Mouse (Mus musculus): ENCODE data around the gene Zfp524.
"Not testable (repeated sequence)": the region's sequence is repeated elsewhere in the genome, so short reads cannot be mapped to it uniquely, and the experiment has no call there.

The Zfp524 gene

GRCm38 (mm10) chr7:5014251-5015117, at the start of gene Zfp524, which contains the start of gene Fiz1:
Gene Zfp524, plus strand, starts transcription at chr7:5014415.
Gene Fiz1, minus strand, starts transcription at chr7:5014697.
- peak; percentile 98 for DNase-seq

- DNase-seq, result no peak
Observed at GRCm38 (mm10) chr7:4964988-4965387, 49.2 kb upstream of the Zfp524 start.

GRCm38 (mm10) chr7:4971068-4971467, 43.1 kb upstream of the Zfp524 start, which contains the start of gene Sbk3:
Gene Sbk3, minus strand, starts transcription at chr7:4971168.
- no peak for DNase-seq

GRCm38 (mm10) chr7:4971710-4972109, 42.5 kb upstream of the Zfp524 start:
- DNase-seq, result peak; percentile 87

GRCm38 (mm10) chr7:4972321-4973047, 41.7 kb upstream of the Zfp524 start:
- DNase-seq, result peak; percentile 82

- no peak for DNase-seq
Observed at GRCm38 (mm10) chr7:4975455-4975854, 38.8 kb upstream of the Zfp524 start.

- DNase-seq, result no peak
Observed at GRCm38 (mm10) chr7:4976832-4977231, 37.4 kb upstream of the Zfp524 start.

- no peak for DNase-seq
Observed at GRCm38 (mm10) chr7:4988250-4988649, 26.0 kb upstream of the Zfp524 start.

- DNase-seq, result no peak
Observed at GRCm38 (mm10) chr7:4993347-4993998, 20.7 kb upstream of the Zfp524 start.

- no peak for DNase-seq
Observed at GRCm38 (mm10) chr7:4993999-4994788, 20.0 kb upstream of the Zfp524 start.

GRCm38 (mm10) chr7:4995268-4996002, 18.8 kb upstream of the Zfp524 start:
- DNase-seq, result no peak

GRCm38 (mm10) chr7:4996003-4996895, 18.0 kb upstream of the Zfp524 start, which contains the start of gene Zfp579:
Gene Zfp579, minus strand, starts transcription at chr7:4996158.
- peak; percentile 97 for DNase-seq

GRCm38 (mm10) chr7:4996934-4997333, 17.3 kb upstream of the Zfp524 start:
- no peak for DNase-seq

GRCm38 (mm10) chr7:4999876-5000275, 14.3 kb upstream of the Zfp524 start:
- DNase-seq, result peak; percentile 49

- DNase-seq, result not testable (repeated sequence)
Observed at GRCm38 (mm10) chr7:5002876-5003275, 11.3 kb upstream of the Zfp524 start.

- DNase-seq, result no peak
Observed at GRCm38 (mm10) chr7:5008229-5008628, 6.0 kb upstream of the Zfp524 start.

GRCm38 (mm10) chr7:5012681-5013513, 1.3 kb upstream of the Zfp524 start:
- no peak for DNase-seq

- DNase-seq, result peak; percentile 97
Observed at GRCm38 (mm10) chr7:5015118-5016001, 1.1 kb downstream of the Zfp524 start, which contains the start of gene Gm44973. Gene Gm44973, plus strand, starts transcription at chr7:5015496.

Measured in lung, postnatal 10 days (tissue).